Mouse (Mus musculus): ENCODE data around the gene Cdr2.

- TF ChIP-seq TAL1 (IDR thresholded peaks at IDR 0.05; ENCODE audit: low read length) (no peak), GATA1 (IDR thresholded peaks at IDR 0.05; ENCODE audit: low read length) (no peak; the same call in 1 of the 2 replicates)
Measured at GRCm38 (mm10) chr7:120980931-120981924, 884 bp downstream of the Cdr2 start.

Data from erythroblast, embryonic 14.5 days (primary cell).